Mouse (Mus musculus): ENCODE measurements at regions not wholly inside any gene's neighbourhood (a gene's known extent, or its start where the extent isn't known, plus 50 kb on each side); places are given as distances from the start of the nearest gene placed in this dataset.
A peak's percentile ranks its signal among the peaks of the same experiment; 100 is the strongest.

DNA sequence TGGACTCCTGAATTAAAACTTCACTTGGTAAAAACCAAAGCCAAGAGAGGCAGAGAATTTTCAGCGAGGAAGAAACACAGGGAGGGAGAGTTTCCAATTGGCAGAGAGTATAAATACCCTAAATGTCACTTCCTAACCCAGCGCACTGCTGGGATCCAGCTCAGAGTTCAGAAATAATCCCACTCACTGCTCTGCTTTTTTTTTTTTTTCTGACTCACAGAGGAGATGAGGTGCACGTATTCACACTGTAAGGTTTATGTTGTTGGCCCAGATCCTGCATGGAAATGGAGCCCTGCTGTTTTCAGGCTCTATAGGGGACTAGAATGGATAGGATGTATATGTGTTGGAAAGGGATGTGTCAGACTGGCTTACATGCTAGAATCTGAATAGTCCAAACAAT is 249.8 kb upstream of the Gm10131 start:
- TF ChIP-seq EP300 (optimal IDR thresholded peaks at IDR 0.05) (no peak), CTCF (IDR thresholded peaks at IDR 0.05; ENCODE audit: low read depth) (no peak)
- 59% methylated on average over 3 of the region's 3 CpGs for WGBS

GRCm38 (mm10) chr8:34359776-34360175 is 248.2 kb upstream of the Gm10131 start:
- 56% methylated on average over 2 of the region's 2 CpGs for WGBS

More for the DNA sequence above, 249.8 kb upstream of the Gm10131 start:
- no peak for ATAC-seq (ENCODE audit: low FRiP score, low TSS enrichment)
- H3K4me1 ChIP-seq (replicated peaks; ENCODE audit: control insufficient read depth, insufficient read depth) = no peaks in the 10 kb centered on the region
- H3K4me2 ChIP-seq (replicated peaks; ENCODE audit: low read depth) = no peak overlapping the region
- H3K36me3 ChIP-seq (ENCODE audit: control insufficient read depth, insufficient read depth, low read length) = no peaks in the 10 kb centered on the region
- no peaks in the 10 kb centered on the region for H3K9me3 ChIP-seq (ENCODE audit: control insufficient read depth, low read length)
- no peak overlapping the region for H3K27ac ChIP-seq (replicated peaks)
- no peaks in the 10 kb centered on the region for H3K27me3 ChIP-seq (ENCODE audit: control insufficient read depth, insufficient read depth, low read length)
- no peak overlapping the region for H3K9ac ChIP-seq (ENCODE audit: low read length)
- no peak overlapping the region for H3K4me3 ChIP-seq (ENCODE audit: low read depth, low read length)
- no peak for DNase-seq (ENCODE audit: low spot score)

GRCm38 (mm10) chr8:34355059-34355458 is 243.5 kb upstream of the Gm10131 start:
- Histone ChIP-seq H3K4me1 (replicated peaks; ENCODE audit: control insufficient read depth, insufficient read depth) (no peaks in the 10 kb centered on the region), H3K4me3 (ENCODE audit: low read depth, low read length) (no peak overlapping the region), H3K27me3 (ENCODE audit: control insufficient read depth, insufficient read depth, low read length) (no peaks in the 10 kb centered on the region), H3K9ac (ENCODE audit: low read length) (no peak overlapping the region), H3K9me3 (ENCODE audit: control insufficient read depth, low read length) (no peaks in the 10 kb centered on the region), H3K4me2 (replicated peaks; ENCODE audit: low read depth) (no peak overlapping the region), H3K36me3 (ENCODE audit: control insufficient read depth, insufficient read depth, low read length) (no peaks in the 10 kb centered on the region), H3K27ac (replicated peaks) (no peak overlapping the region)
- no peak for ATAC-seq (ENCODE audit: low FRiP score, low TSS enrichment)
- 70% methylated on average over 13 of the region's 13 CpGs for WGBS
- no peak for TF ChIP-seq CTCF (IDR thresholded peaks at IDR 0.05; ENCODE audit: low read depth)
- no peak for TF ChIP-seq EP300 (optimal IDR thresholded peaks at IDR 0.05)
- DNase-seq (ENCODE audit: low spot score) = no peak

More at GRCm38 (mm10) chr8:34359776-34360175, 248.2 kb upstream of the Gm10131 start:
- Histone ChIP-seq H3K27ac (replicated peaks) (no peak overlapping the region), H3K27me3 (ENCODE audit: control insufficient read depth, insufficient read depth, low read length) (no peaks in the 10 kb centered on the region), H3K9me3 (ENCODE audit: control insufficient read depth, low read length) (no peaks in the 10 kb centered on the region), H3K9ac (ENCODE audit: low read length) (no peak overlapping the region), H3K4me2 (replicated peaks; ENCODE audit: low read depth) (no peak overlapping the region), H3K36me3 (ENCODE audit: control insufficient read depth, insufficient read depth, low read length) (no peaks in the 10 kb centered on the region), H3K4me3 (ENCODE audit: low read depth, low read length) (no peak overlapping the region), H3K4me1 (replicated peaks; ENCODE audit: control insufficient read depth, insufficient read depth) (no peaks in the 10 kb centered on the region)
- TF ChIP-seq EP300 (optimal IDR thresholded peaks at IDR 0.05) (no peak), CTCF (IDR thresholded peaks at IDR 0.05; ENCODE audit: low read depth) (no peak)
- DNase-seq (ENCODE audit: low spot score) (no peak), ATAC-seq (ENCODE audit: low FRiP score, low TSS enrichment) (no peak)

GRCm38 (mm10) chr8:34353140-34353855 is 241.8 kb upstream of the Gm10131 start:
- H3K4me3 ChIP-seq (ENCODE audit: low read depth, low read length) = no peak overlapping the region
- H3K9ac ChIP-seq (ENCODE audit: low read length) = no peak overlapping the region
- H3K4me1 ChIP-seq (replicated peaks; ENCODE audit: control insufficient read depth, insufficient read depth) = no peaks in the 10 kb centered on the region
- TF ChIP-seq CTCF (IDR thresholded peaks at IDR 0.05; ENCODE audit: low read depth) (no peak), EP300 (optimal IDR thresholded peaks at IDR 0.05) (no peak)
- H3K27me3 ChIP-seq (ENCODE audit: control insufficient read depth, insufficient read depth, low read length) = no peaks in the 10 kb centered on the region
- no peak for DNase-seq (ENCODE audit: low spot score)
- no peak overlapping the region for H3K27ac ChIP-seq (replicated peaks)
- H3K9me3 ChIP-seq (ENCODE audit: control insufficient read depth, low read length) = no peaks in the 10 kb centered on the region
- 0 out of 2 replicates have a peak, but pooled peaks have one; percentile 18 for ATAC-seq (ENCODE audit: low FRiP score, low TSS enrichment)
- WGBS = 62% methylated on average over 6 of the region's 6 CpGs
- H3K4me2 ChIP-seq (replicated peaks; ENCODE audit: low read depth) = no peak overlapping the region
- H3K36me3 ChIP-seq (ENCODE audit: control insufficient read depth, insufficient read depth, low read length) = no peaks in the 10 kb centered on the region

DNA sequence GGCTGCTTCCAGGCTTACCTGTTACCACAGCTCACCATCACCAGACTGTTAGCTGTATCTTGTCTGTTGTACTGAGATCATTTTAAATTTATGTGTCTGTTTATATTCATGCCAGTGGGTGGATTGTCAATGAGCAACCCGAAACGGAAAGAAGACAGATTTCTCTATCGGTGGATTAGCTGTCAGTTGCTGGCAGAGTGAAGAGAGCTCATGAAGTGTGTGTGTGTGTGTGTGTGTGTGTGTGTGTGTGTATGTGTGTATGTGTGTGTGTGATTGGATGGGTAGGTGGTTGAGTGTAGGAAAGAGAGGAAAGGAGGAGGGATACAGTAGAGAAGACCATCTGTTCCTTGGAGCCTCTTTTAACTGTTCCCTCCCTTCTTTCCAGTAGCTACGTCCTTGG is 223.3 kb upstream of the Gm10131 start:
- Histone ChIP-seq H3K27ac (replicated peaks) (no peak overlapping the region), H3K9ac (ENCODE audit: low read length) (no peak overlapping the region), H3K4me3 (ENCODE audit: low read depth, low read length) (no peak overlapping the region), H3K9me3 (ENCODE audit: control insufficient read depth, low read length) (no peaks in the 10 kb centered on the region), H3K27me3 (ENCODE audit: control insufficient read depth, insufficient read depth, low read length) (no peaks in the 10 kb centered on the region), H3K4me1 (replicated peaks; ENCODE audit: control insufficient read depth, insufficient read depth) (no peaks in the 10 kb centered on the region), H3K36me3 (ENCODE audit: control insufficient read depth, insufficient read depth, low read length) (no peaks in the 10 kb centered on the region), H3K4me2 (replicated peaks; ENCODE audit: low read depth) (no peak overlapping the region)
- ATAC-seq (ENCODE audit: low FRiP score, low TSS enrichment) = no peak
- no peak for TF ChIP-seq EP300 (optimal IDR thresholded peaks at IDR 0.05)
- 86% methylated on average over 4 of the region's 4 CpGs for WGBS
- DNase-seq (ENCODE audit: low spot score) = no peak

- no peaks in the 10 kb centered on the region for H3K9me3 ChIP-seq (ENCODE audit: control insufficient read depth, low read length)
- no peaks in the 10 kb centered on the region for H3K4me1 ChIP-seq (replicated peaks; ENCODE audit: control insufficient read depth, insufficient read depth)
- H3K36me3 ChIP-seq (ENCODE audit: control insufficient read depth, insufficient read depth, low read length) = no peaks in the 10 kb centered on the region
- WGBS = 49% methylated on average over 5 of the region's 5 CpGs
- ATAC-seq (ENCODE audit: low FRiP score, low TSS enrichment) (no peak), DNase-seq (ENCODE audit: low spot score) (no peak)
- TF ChIP-seq EP300 (optimal IDR thresholded peaks at IDR 0.05) = no peak
- TF ChIP-seq CTCF (IDR thresholded peaks at IDR 0.05; ENCODE audit: low read depth) = no peak
- no peak overlapping the region for H3K27ac ChIP-seq (replicated peaks)
- no peak overlapping the region for H3K9ac ChIP-seq (ENCODE audit: low read length)
- no peak overlapping the region for H3K4me3 ChIP-seq (ENCODE audit: low read depth, low read length)
- no peak overlapping the region for H3K4me2 ChIP-seq (replicated peaks; ENCODE audit: low read depth)
- no peaks in the 10 kb centered on the region for H3K27me3 ChIP-seq (ENCODE audit: control insufficient read depth, insufficient read depth, low read length)
Measured at GRCm38 (mm10) chr8:34331673-34332072, 220.1 kb upstream of the Gm10131 start.

All from stomach, postnatal 0 days (tissue).